In genomic region chr11:22970546-22970945, GRCm38 (mm10) we compare ENCODE assay signal across 20 mouse cellular contexts. TPM values are rescaled to one million over a fixed set of nuclear protein-coding genes. Genes with fewer than 3 reads are reported as not detected.
"Had no signal": no experiment of that assay in that cellular context is flagged by ENCODE, and none has a peak within 500 bp of the region (broad histone marks: within the 10 kb centered on the region; RNA-seq: fewer than 3 reads in every experiment).

No protein-coding gene starts in this region.

- H3K27ac ChIP-seq: midbrain, embryonic 10.5 days; midbrain, embryonic 13.5 days; neural tube, embryonic 13.5 days; neural tube, embryonic 15.5 days had no signal

- ATAC-seq: midbrain, embryonic 13.5 days; midbrain, embryonic 16.5 days had no signal

- DNase-seq: lung, adult 18-20 months; lung, embryonic 14.5 days; lung, postnatal 10 days; lung, postnatal 4 days; retina, postnatal 1 day; right cerebral cortex, adult 18-20 months; right cerebral cortex, postnatal 25 days; right cerebral cortex, postnatal 4 days; spleen, adult 18-20 months; thymus, adult 18-20 months; thymus, postnatal 14 days; thymus, postnatal 36 days had no signal

- H3K9ac ChIP-seq: liver, embryonic 15.5 days; lung, embryonic 14.5 days; midbrain, embryonic 13.5 days; neural tube, embryonic 13.5 days; neural tube, embryonic 15.5 days had no signal

- H3K4me3 ChIP-seq: midbrain, embryonic 10.5 days; midbrain, embryonic 13.5 days; myocyte; neural tube, embryonic 13.5 days; neural tube, embryonic 15.5 days had no signal

- H3K9me3 ChIP-seq: liver, embryonic 15.5 days had no signal

- H3K4me2 ChIP-seq: lung, embryonic 14.5 days; midbrain, embryonic 13.5 days; neural tube, embryonic 13.5 days; neural tube, embryonic 15.5 days had no signal

- H3K27me3 ChIP-seq: liver, embryonic 15.5 days; midbrain, embryonic 13.5 days; neural tube, embryonic 13.5 days; neural tube, embryonic 15.5 days had no signal

RNA-seq across cellular contexts. Expression of gene Gm28048, which starts 11.3 kb away (rescaled TPM):
- polyA plus RNA-seq: small intestine, adult 2 months had no signal

RNA-seq across cellular contexts. Expression of gene Fam161a, which starts 36.8 kb away (rescaled TPM):
- polyA plus RNA-seq: small intestine, adult 2 months had no signal
